8 mouse cellular contexts compared by ENCODE assay signal in genomic region chr1:84694688-84695474, GRCm38 (mm10). TPM values are rescaled to one million over a fixed set of nuclear protein-coding genes. Genes with fewer than 3 reads are reported as not detected.
DNase-seq lines count a peak whose midpoint lies in the region; ATAC-seq lines count a peak whose summit lies in the region.

No protein-coding gene starts in this region.

- WGBS in lung, embryonic 16.5 days: 9% methylated on average over 26 of the region's 26 CpGs
- WGBS in hindbrain, embryonic 12.5 days: 8% methylated on average over 26 of the region's 26 CpGs
- 13% methylated on average over 26 of the region's 26 CpGs for WGBS in limb, embryonic 12.5 days

- peak overlapping the region; percentile 80 for H3K4me2 ChIP-seq in lung, embryonic 16.5 days (ENCODE audit: low read depth, low read length)
- H3K4me2 ChIP-seq in hindbrain, embryonic 12.5 days (replicated peaks): peak overlapping the region; percentile 83
- H3K4me2 ChIP-seq in limb, embryonic 12.5 days: peak overlapping the region; percentile 94

- ATAC-seq in lung, embryonic 16.5 days (ENCODE audit: low read depth): peak; percentile 9; the same call in 1 of the 2 replicates
- ATAC-seq in hindbrain, embryonic 12.5 days (ENCODE audit: low FRiP score): peak; percentile 72
- 0 out of 2 replicates have a peak, but pooled peaks have one; percentile 22 for ATAC-seq in limb, embryonic 12.5 days (ENCODE audit: insufficient number of reproducible peaks, insufficient read depth, low FRiP score, low TSS enrichment, low read depth)

- peaks cover 19% of the 10 kb centered on the region for H3K27me3 ChIP-seq in lung, embryonic 16.5 days (ENCODE audit: control insufficient read depth, insufficient read depth, low read depth, low read length)
- peaks cover 13% of the 10 kb centered on the region; the same call in 1 of the 2 replicates for H3K27me3 ChIP-seq in hindbrain, embryonic 12.5 days
- peaks cover 53% of the 10 kb centered on the region for H3K27me3 ChIP-seq in limb, embryonic 12.5 days

- peak overlapping the region; percentile 47 for H3K4me3 ChIP-seq in lung, embryonic 16.5 days (ENCODE audit: low read length)
- peak overlapping the region; percentile 84 for H3K4me3 ChIP-seq in hindbrain, embryonic 12.5 days
- peak overlapping the region; percentile 49 for H3K4me3 ChIP-seq in limb, embryonic 12.5 days (replicated peaks)

- no peaks in the 10 kb centered on the region for H3K36me3 ChIP-seq in lung, embryonic 16.5 days (ENCODE audit: control insufficient read depth, insufficient read depth, low read length)
- H3K36me3 ChIP-seq in hindbrain, embryonic 12.5 days: no peaks in the 10 kb centered on the region
- H3K36me3 ChIP-seq in limb, embryonic 12.5 days: no peaks in the 10 kb centered on the region

- peaks cover 9% of the 10 kb centered on the region for H3K4me1 ChIP-seq in lung, embryonic 16.5 days (replicated peaks; ENCODE audit: control insufficient read depth, insufficient read depth, low read length)
- peaks cover 22% of the 10 kb centered on the region for H3K4me1 ChIP-seq in hindbrain, embryonic 12.5 days
- H3K4me1 ChIP-seq in limb, embryonic 12.5 days (replicated peaks): peaks cover 12% of the 10 kb centered on the region; the same call in 1 of the 2 replicates

- H3K27ac ChIP-seq in lung, embryonic 16.5 days (ENCODE audit: low read length): no peak overlapping the region
- peak overlapping the region; percentile 95 for H3K27ac ChIP-seq in hindbrain, embryonic 12.5 days
- no peak overlapping the region for H3K27ac ChIP-seq in limb, embryonic 12.5 days

- H3K9ac ChIP-seq in lung, embryonic 16.5 days (ENCODE audit: low read length): no peak overlapping the region
- H3K9ac ChIP-seq in hindbrain, embryonic 12.5 days: peak overlapping the region; percentile 85
- H3K9ac ChIP-seq in limb, embryonic 12.5 days (replicated peaks): no peak overlapping the region

- H3K9me3 ChIP-seq in lung, embryonic 16.5 days (ENCODE audit: control insufficient read depth, low read length): no peaks in the 10 kb centered on the region
- no peaks in the 10 kb centered on the region for H3K9me3 ChIP-seq in hindbrain, embryonic 12.5 days (replicated peaks)
- no peaks in the 10 kb centered on the region for H3K9me3 ChIP-seq in limb, embryonic 12.5 days

- no peak for DNase-seq in lung, postnatal 25 days (ENCODE audit: low spot score)
- DNase-seq in cerebellum, postnatal 36 days: peak; percentile 56 to 65
- peak; percentile 56 for DNase-seq in right cerebral cortex, adult 18-20 months
- no peak for DNase-seq in ovary, postnatal 14 days (ENCODE audit: low spot score)
- DNase-seq in ovary, adult 18-20 months (ENCODE audit: low spot score): no peak

RNA-seq across cellular contexts. Expression of gene Dner, which starts 1.1 kb away (rescaled TPM):
- polyA plus RNA-seq in lung, embryonic 16.5 days (2015; fragmentation: Nextera tagmentation; extraction: Ambion mirVana): 1.2 and 2.5 TPM in 2 replicates
- 130 and 146 TPM in 2 replicates for polyA plus RNA-seq in hindbrain, embryonic 12.5 days (2016; fragmentation: Nextera tagmentation; extraction: Ambion mirVana)
- polyA plus RNA-seq in limb, embryonic 12.5 days (2016; fragmentation: Nextera tagmentation; extraction: Ambion mirVana): 4.7 and 5.0 TPM in 2 replicates

Comparison
In these comparisons a context has a peak if more than half of its experiments do, and no peak if none do; other contexts are left out.
1. ATAC-seq: peak in every context shown above with its lines; median percentile 72 in hindbrain, embryonic 12.5 days; 22 in limb, embryonic 12.5 days; 9 in lung, embryonic 16.5 days.
2. DNase-seq: peak in cerebellum, postnatal 36 days (2 of 2) and right cerebral cortex, adult 18-20 months (single experiment); none in lung, postnatal 25 days (single experiment), ovary, postnatal 14 days (single experiment) and ovary, adult 18-20 months (single experiment).
3. RNA of gene Dner, which starts 1.1 kb away (polyA plus RNA-seq): 130 to 146 TPM in hindbrain, embryonic 12.5 days; 4.7 to 5.0 TPM in limb, embryonic 12.5 days and 1.2 to 2.5 TPM in lung, embryonic 16.5 days; every median in the first group is over 10 times any median in the second.
4. Peak in every context shown above with its lines, with median percentiles within 50 percentile points of each other: H3K4me2 ChIP-seq and H3K4me3 ChIP-seq.